Mouse (Mus musculus) midbrain, embryonic 12.5 days (tissue): ENCODE results near the gene Nhsl1. TPM values are rescaled to one million over a fixed set of nuclear protein-coding genes. Genes with fewer than 3 reads are reported as not detected.

Experiments
- ATAC-seq: fragments of 200-750 bp; cut with Nextera tagmentation; 2 replicates; pipeline ENCODE4 v1.8.0; 2017; ENCODE audit warnings: low read depth, moderate TSS enrichment, moderate library complexity; ENCODE audit not compliant: low FRiP score
- H3K27ac ChIP-seq: fragments of 300-500 bp; sonication (generic); replicated peaks from 2 replicates; pipeline ENCODE4 v1.5.1; 2016; ENCODE audit warnings: mild to moderate bottlenecking
- H3K27me3 ChIP-seq: fragments of 300-500 bp; sonication (generic); 2 replicates; pipeline ENCODE4 v1.6.1; 2016; ENCODE audit warnings: mild to moderate bottlenecking
- H3K36me3 ChIP-seq: fragments of 300-500 bp; sonication (generic); 2 replicates; pipeline ENCODE4 v1.6.1; 2016
- H3K4me1 ChIP-seq: fragments of 300-500 bp; sonication (generic); 2 replicates; pipeline ENCODE4 v1.6.1; 2016
- H3K4me2 ChIP-seq: fragments of 300-500 bp; sonication (generic); replicated peaks from 2 replicates; pipeline ENCODE4 v1.6.1; 2016; ENCODE audit warnings: mild to moderate bottlenecking, moderate library complexity
- H3K4me3 ChIP-seq: fragments of 300-500 bp; sonication (generic); 2 replicates; pipeline ENCODE4 v1.5.1; 2016; ENCODE audit warnings: mild to moderate bottlenecking
- H3K9ac ChIP-seq: fragments of 300-500 bp; sonication (generic); replicated peaks from 2 replicates; pipeline ENCODE4 v1.6.1; 2016; ENCODE audit warnings: mild to moderate bottlenecking, moderate library complexity
- H3K9me3 ChIP-seq: fragments of 300-500 bp; sonication (generic); 2 replicates; pipeline ENCODE4 v1.6.1; 2016; ENCODE audit warnings: mild to moderate bottlenecking
- WGBS: fragments of 180-500 bp; shearing (Covaris S2); methylation state at CpG from one replicate; pipeline ENCODE4 v1.1.7; 2016; 5-methylcytosine and 5-hydroxymethylcytosine counted together
- polyA plus RNA-seq: library from polyadenylated mRNA; unstranded; fragments of >200 nt; fragmentation: Nextera tagmentation; extraction: Ambion mirVana; gene quantifications from 2 replicates; pipeline ENCODE4 v1.2.1, GENCODE M21; 2016

The Nhsl1 gene
- polyA plus RNA-seq, 1 experiment from 2014 or later = 14.0 TPM

DNA sequence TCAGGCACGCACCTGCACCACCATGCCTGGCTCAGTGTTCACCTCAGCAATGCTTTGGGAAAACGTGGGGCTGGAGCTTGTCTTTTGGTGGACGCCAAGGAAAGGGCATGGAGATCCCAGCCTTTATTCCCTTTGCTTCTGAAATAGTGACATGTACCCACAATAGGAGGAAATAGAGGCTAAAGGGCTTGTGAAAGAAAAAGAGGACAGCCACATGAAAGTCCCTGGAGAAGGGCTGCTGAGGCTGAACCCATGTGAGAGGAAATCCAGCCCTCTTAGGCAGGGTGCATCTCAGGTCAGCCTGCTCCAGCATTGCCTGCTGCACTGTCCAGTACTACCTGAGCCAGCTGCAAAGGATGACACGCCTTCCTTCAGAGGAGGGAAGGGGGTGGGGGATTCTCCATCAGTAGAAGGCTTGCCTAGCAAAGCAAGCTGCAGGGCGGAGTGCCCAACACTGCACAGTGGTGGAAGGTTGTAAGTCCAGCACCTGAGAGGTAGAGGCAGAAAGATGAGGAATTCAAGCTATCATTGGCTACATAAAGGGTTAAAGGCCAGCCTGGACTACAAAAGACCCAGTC is 9.6 kb downstream of the Nhsl1 start:
- no peak overlapping the region for H3K9ac ChIP-seq
- H3K4me2 ChIP-seq = no peak overlapping the region
- no peak overlapping the region for H3K27ac ChIP-seq
- H3K9me3 ChIP-seq = no peaks in the 10 kb centered on the region
- H3K4me3 ChIP-seq = no peak overlapping the region
- ATAC-seq = no peak
- H3K36me3 ChIP-seq = no peaks in the 10 kb centered on the region
- peaks cover 27% of the 10 kb centered on the region for H3K4me1 ChIP-seq
- 58% methylated on average over 5 of the region's 5 CpGs for WGBS
- H3K27me3 ChIP-seq = peaks cover 25% of the 10 kb centered on the region

DNA sequence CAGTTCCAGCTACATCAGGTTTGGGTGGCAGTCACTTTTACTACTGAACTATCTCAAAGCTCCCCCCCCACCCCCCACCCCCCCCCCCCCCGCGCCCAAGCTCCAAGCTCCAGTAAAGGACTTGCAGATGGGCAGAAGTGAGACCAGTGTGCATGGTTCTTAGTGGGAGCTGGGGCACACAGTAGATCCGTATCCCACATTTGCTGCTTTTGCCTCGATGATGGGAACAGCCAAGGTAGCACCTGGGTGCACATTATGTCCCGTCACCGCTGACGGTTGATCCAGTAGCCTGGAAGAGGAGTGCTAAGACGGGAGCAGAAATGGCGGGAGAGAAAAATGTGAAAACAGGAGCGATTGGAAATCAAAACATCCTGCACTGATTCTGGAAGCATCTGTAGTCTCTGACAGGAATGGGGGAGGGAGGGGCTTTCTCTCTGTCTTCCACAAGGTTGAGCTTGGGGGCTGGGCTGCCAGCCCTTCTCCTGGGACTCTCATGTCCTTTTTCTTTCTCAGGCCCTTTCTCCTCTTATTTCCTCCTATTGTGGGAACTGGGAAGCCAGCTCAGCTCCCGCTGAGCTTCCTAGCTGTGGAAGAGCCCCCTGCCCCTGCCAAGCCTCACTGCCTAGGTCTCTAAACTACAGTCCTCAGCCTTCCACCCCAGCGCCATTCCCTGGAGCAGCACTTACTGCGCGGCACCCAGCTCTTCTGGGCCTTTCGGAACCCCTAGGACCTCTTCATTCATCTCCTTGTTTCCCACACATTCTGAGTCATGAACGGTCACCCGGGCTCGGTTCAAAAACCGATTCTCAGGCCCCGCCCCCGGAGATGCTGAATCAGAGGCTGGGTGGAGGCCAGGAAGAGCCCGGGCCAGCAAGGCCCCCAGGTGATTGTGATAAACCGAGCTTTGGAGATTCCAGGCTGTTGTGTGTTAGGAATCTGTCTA is 10.6 kb downstream of the Nhsl1 start:
- 2% methylated on average over 23 of the region's 23 CpGs for WGBS
- ATAC-seq = peak; percentile 62
- H3K9ac ChIP-seq = peak overlapping the region; percentile 51; the same call in 1 of the 2 replicates

DNA sequence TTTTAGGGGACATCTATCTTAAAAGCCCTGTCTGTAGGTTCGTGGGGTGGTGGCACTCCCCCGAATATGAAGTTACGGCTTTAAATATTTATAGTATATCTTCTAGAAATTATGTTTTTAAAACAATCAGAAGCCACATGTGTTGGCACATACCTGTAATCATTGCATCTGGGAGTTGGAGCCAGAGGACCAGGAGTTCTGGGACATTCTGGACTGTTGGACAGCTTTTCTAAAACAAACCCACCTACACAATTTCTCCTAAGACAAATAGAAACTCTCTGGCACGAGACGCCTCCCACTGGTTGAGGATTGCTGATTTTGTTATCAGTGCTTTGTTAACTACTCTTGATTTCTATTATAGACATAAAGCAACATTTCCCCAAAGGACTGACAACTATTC is 11.7 kb downstream of the Nhsl1 start:
- Histone ChIP-seq H3K27ac (no peak overlapping the region), H3K9ac (no peak overlapping the region), H3K9me3 (no peaks in the 10 kb centered on the region), H3K4me3 (no peak overlapping the region), H3K4me1 (peaks cover 28% of the 10 kb centered on the region), H3K4me2 (no peak overlapping the region), H3K27me3 (peaks cover 25% of the 10 kb centered on the region), H3K36me3 (no peaks in the 10 kb centered on the region)
- ATAC-seq = no peak
- 73% methylated on average over 5 of the region's 5 CpGs for WGBS

More for the DNA sequence above, 10.6 kb downstream of the Nhsl1 start:
- H3K9me3 ChIP-seq = no peaks in the 10 kb centered on the region
- H3K4me3 ChIP-seq = peak overlapping the region; percentile 29
- peaks cover 25% of the 10 kb centered on the region for H3K27me3 ChIP-seq
- H3K4me1 ChIP-seq = peaks cover 28% of the 10 kb centered on the region
- H3K4me2 ChIP-seq = peak overlapping the region; percentile 50
- H3K36me3 ChIP-seq = no peaks in the 10 kb centered on the region
- H3K27ac ChIP-seq = peak overlapping the region; percentile 46; the same call in 1 of the 2 replicates

GRCm38 (mm10) chr10:18333575-18333974 is 14.8 kb downstream of the Nhsl1 start:
- no peak overlapping the region for H3K4me2 ChIP-seq
- no peak; the same call in 1 of the 2 replicates for ATAC-seq
- H3K9ac ChIP-seq = no peak overlapping the region
- no peak overlapping the region for H3K4me3 ChIP-seq
- H3K4me1 ChIP-seq = peaks cover 26% of the 10 kb centered on the region
- peaks cover 26% of the 10 kb centered on the region for H3K27me3 ChIP-seq
- no peaks in the 10 kb centered on the region for H3K9me3 ChIP-seq
- no peak overlapping the region for H3K27ac ChIP-seq
- WGBS = 28% methylated on average over 4 of the region's 4 CpGs
- H3K36me3 ChIP-seq = no peaks in the 10 kb centered on the region

- no peak overlapping the region for H3K27ac ChIP-seq
- no peak overlapping the region for H3K4me3 ChIP-seq
- WGBS = 88% methylated on average over 4 of the region's 4 CpGs
- no peaks in the 10 kb centered on the region for H3K9me3 ChIP-seq
- no peak for ATAC-seq
- H3K9ac ChIP-seq = no peak overlapping the region
- peaks cover 20% of the 10 kb centered on the region for H3K4me1 ChIP-seq
- peaks cover 26% of the 10 kb centered on the region for H3K27me3 ChIP-seq
- no peaks in the 10 kb centered on the region for H3K36me3 ChIP-seq
- H3K4me2 ChIP-seq = no peak overlapping the region
These were observed 15.4 kb downstream of the Nhsl1 start for GRCm38 (mm10) chr10:18334176-18334575.

DNA sequence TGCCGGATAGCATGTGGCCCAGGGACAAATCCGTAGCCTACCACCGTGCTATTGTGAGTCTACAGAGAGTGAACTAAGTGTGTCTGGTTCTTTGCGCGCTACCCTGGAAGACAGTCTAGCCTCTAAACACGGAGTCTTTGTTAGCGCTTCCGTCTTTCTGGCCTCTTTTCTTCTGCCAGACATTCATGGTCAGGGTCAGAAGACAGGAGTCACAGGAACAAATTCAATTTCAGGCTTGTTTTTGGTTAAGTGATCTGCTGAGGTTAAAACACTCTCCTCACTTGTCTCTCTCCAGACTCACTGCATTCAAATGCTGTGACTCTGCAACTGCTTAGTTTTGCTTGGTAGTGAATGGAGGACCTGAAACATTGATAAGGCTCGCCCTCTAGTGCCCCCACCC is 15.9 kb downstream of the Nhsl1 start:
- H3K9ac ChIP-seq = no peak overlapping the region
- H3K4me2 ChIP-seq = no peak overlapping the region
- WGBS = 57% methylated on average over 9 of the region's 9 CpGs
- no peaks in the 10 kb centered on the region for H3K36me3 ChIP-seq
- H3K27me3 ChIP-seq = peaks cover 30% of the 10 kb centered on the region
- no peak for ATAC-seq
- no peak overlapping the region for H3K27ac ChIP-seq
- no peak overlapping the region for H3K4me3 ChIP-seq
- H3K9me3 ChIP-seq = no peaks in the 10 kb centered on the region
- H3K4me1 ChIP-seq = peaks cover 14% of the 10 kb centered on the region

- WGBS = 83% methylated on average over 5 of the region's 5 CpGs
These were observed 18.9 kb downstream of the Nhsl1 start for GRCm38 (mm10) chr10:18337725-18338124.

GRCm38 (mm10) chr10:18339386-18339785 is 20.6 kb downstream of the Nhsl1 start:
- Histone ChIP-seq H3K27me3 (peaks cover 26% of the 10 kb centered on the region), H3K9me3 (no peaks in the 10 kb centered on the region), H3K4me3 (no peak overlapping the region), H3K27ac (no peak overlapping the region), H3K9ac (no peak overlapping the region), H3K36me3 (no peaks in the 10 kb centered on the region), H3K4me1 (0 out of 2 replicates have a peak, but pooled peaks cover 9% of the 10 kb centered on the region), H3K4me2 (no peak overlapping the region)
- WGBS = 91% methylated on average over 6 of the region's 6 CpGs
- no peak for ATAC-seq

More at GRCm38 (mm10) chr10:18337725-18338124, 18.9 kb downstream of the Nhsl1 start:
- Histone ChIP-seq H3K27ac (no peak overlapping the region), H3K9ac (no peak overlapping the region), H3K27me3 (peaks cover 23% of the 10 kb centered on the region), H3K4me3 (no peak overlapping the region), H3K4me2 (no peak overlapping the region), H3K36me3 (no peaks in the 10 kb centered on the region), H3K4me1 (peaks cover 8% of the 10 kb centered on the region), H3K9me3 (no peaks in the 10 kb centered on the region)
- no peak for ATAC-seq

GRCm38 (mm10) chr10:18340930-18341329 is 22.1 kb downstream of the Nhsl1 start:
- 100% methylated on average over 1 of the region's 1 CpGs for WGBS
- no peak overlapping the region for H3K27ac ChIP-seq
- ATAC-seq = 0 out of 2 replicates have a peak, but pooled peaks have one; percentile 47

DNA sequence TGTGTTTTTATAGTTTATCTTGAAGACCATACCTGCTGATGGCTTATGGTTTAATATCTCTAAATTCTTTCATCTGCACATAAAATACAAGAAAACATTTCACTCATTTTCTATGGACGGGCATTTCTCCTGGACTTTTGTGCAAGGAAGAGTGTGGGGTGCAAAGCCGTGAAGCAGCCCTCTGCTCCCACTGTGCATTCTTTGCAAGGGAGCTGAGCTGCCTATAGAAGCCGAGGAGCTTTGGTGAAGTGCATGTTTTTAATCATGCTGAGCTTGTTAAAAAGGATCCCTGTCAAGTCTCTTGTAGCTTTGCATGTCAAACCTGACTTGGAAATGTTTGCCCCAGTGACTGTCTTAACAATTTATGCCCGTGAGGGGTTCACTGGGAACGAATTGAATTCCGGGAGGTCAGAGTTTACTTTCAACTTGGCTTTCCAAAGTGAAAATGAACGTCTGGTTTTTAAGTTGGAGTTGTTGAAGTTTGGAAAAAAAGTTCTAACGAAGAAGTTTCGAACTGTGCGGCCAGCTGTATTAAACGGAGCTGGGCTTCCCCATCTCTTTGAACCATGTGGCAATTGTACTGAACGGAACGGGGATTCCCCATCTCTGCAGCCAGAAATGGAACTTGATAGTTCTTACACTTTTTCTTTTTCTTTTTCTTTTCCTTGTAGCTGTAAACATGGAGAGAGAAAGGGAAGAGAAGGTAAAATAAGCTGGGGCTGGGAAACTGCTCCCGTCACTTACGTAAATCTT is 22.8 kb downstream of the Nhsl1 start:
- 0 out of 2 replicates have a peak, but pooled peaks have one; percentile 44 for ATAC-seq
- H3K27me3 ChIP-seq = peaks cover 19% of the 10 kb centered on the region
- H3K27ac ChIP-seq = no peak overlapping the region; the same call in 1 of the 2 replicates
- no peaks in the 10 kb centered on the region for H3K36me3 ChIP-seq
- H3K4me3 ChIP-seq = no peak overlapping the region
- 0 out of 2 replicates have a peak, but pooled peaks cover 11% of the 10 kb centered on the region for H3K4me1 ChIP-seq
- no peak overlapping the region for H3K9ac ChIP-seq
- H3K4me2 ChIP-seq = peak overlapping the region; percentile 6; the same call in 1 of the 2 replicates
- 26% methylated on average over 15 of the region's 15 CpGs for WGBS
- no peaks in the 10 kb centered on the region for H3K9me3 ChIP-seq

More at GRCm38 (mm10) chr10:18340930-18341329, 22.1 kb downstream of the Nhsl1 start:
- Histone ChIP-seq H3K36me3 (no peaks in the 10 kb centered on the region), H3K9me3 (no peaks in the 10 kb centered on the region), H3K9ac (no peak overlapping the region), H3K4me3 (no peak overlapping the region), H3K27me3 (peaks cover 26% of the 10 kb centered on the region), H3K4me1 (0 out of 2 replicates have a peak, but pooled peaks cover 11% of the 10 kb centered on the region), H3K4me2 (no peak overlapping the region)

GRCm38 (mm10) chr10:18347231-18347630 is 28.4 kb downstream of the Nhsl1 start:
- Histone ChIP-seq H3K4me1 (0 out of 2 replicates have a peak, but pooled peaks cover 7% of the 10 kb centered on the region), H3K4me2 (no peak overlapping the region), H3K9me3 (no peaks in the 10 kb centered on the region), H3K4me3 (no peak overlapping the region), H3K36me3 (no peaks in the 10 kb centered on the region), H3K27ac (no peak overlapping the region), H3K27me3 (0 out of 2 replicates have a peak, but pooled peaks cover 3% of the 10 kb centered on the region), H3K9ac (no peak overlapping the region)
- 94% methylated on average over 15 of the region's 15 CpGs for WGBS
- no peak for ATAC-seq
